Mouse (Mus musculus): ENCODE data around the gene Clcnkb.

Gene Clcnkb

DNA sequence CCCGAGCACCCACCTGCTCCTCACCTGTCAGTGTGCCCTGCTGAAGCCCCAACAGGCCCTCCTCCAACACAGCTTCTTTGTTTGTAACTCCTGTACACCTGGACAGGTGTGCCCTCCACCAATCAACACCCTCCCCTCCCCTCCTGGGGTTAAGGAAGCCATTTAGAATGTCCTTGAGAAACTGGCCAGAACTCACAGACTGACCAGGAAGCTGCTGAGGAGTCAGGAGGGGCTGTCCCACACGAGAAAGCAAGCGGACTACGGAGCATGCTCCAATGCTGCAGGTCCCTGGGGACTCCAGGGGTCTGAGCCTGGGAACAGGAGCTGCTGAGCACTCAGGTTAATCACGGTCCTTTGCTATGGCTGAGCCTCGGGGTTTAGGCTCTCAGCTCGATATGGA is at the start of gene Clcnkb:
Gene Clcnkb (minus strand): TSS at position 91 of the 400 bp plus-strand sequence.
- no peak for DNase-seq (ENCODE audit: low spot score in 2 of 2)

DNA sequence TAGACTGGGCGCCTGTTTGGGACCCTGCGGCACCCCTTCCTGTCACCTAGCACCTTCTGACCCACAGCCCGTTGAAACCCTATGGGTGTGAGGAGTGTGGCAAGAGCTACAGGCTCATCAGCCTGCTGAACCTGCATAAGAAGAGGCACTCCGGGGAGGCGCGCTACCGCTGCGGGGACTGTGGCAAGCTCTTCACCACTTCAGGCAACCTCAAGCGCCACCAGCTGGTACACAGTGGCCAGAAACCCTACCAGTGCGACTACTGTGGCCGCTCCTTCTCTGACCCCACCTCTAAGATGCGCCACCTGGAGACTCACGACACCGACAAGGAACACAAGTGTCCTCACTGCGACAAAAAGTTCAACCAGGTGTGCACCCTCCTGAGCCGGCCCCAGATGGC is 48.9 kb upstream of the Clcnkb start:
- no peak for DNase-seq (ENCODE audit: low spot score in 2 of 2)

DNA sequence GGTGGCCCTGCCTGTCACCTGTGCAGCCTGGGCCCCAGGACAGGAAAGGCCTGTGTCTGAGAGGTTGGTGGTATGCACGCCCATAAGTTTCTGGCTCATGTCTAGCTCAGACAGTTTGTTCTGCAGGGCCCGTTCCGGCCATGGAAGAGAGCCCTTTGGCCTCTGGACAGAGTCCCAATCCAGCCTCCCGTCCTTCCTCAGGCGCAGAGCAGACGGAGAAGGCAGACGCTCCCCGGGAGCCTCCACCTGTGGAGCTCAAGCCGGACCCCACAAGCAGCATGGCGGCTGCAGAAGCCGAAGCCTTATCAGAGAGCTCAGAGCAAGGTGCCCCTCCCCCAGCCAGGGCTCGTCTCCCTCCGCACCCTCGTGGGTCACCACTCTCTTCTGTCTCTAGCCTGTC is 47.7 kb upstream of the Clcnkb start:
- DNase-seq (ENCODE audit: low spot score in 2 of 2): no peak

DNA sequence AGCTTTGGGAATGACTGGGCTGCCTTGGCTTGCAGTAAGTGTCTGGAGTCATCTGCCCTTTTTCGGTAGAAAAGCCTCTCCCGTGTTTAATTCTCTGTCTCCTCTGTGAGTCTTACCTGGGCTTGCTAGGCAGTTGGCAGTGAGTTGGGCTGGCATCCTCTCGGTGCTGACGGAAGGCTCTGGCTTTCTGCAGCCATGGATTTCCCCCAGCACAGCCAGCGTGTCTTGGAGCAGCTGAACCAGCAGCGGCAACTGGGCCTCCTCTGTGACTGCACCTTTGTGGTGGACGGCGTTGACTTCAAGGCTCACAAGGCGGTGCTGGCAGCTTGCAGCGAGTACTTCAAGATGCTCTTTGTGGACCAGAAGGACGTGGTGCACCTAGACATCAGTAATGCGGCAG is 45.8 kb upstream of the Clcnkb start:
- no peak for DNase-seq (ENCODE audit: low spot score in 2 of 2)

DNA sequence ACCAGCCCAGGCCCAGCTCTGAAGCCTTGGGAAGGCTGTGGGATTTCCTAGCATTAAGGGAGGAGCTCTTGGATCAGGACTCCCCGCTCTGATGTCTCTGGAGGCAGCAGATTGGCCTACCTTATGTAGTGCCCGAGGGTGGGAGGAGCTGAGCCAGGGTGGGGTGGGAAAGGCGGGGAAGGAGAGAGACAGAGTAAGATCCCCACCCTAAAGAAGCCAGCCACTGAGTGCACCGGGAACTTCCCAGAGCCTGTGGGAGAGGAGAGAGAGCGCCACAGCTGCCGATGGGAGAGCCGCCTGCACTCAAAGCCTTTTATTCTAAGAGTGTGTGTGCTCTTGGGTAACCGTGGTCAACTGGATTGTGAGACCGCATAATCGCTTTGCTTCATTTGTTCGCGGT is 45.3 kb upstream of the Clcnkb start:
- no peak for DNase-seq (ENCODE audit: low spot score in 2 of 2)

DNA sequence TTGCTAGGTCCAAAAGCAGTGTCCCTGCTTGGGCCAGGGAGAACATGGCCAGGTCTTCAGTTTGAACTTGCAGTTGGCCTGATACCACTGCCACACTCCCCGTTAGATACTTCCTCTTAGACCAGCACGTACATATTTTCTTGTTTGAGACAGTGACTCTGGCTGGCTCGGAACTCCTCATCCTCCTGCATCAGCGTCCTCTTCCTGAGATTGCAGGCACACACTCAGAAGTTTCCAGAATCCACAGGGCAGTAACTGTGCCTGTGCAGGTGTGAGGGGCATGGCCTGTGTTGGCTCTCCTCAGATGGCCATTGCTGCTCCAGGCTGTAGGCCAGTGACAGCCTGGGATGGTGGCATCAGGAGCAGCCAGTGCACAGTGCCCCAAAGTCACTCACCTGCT is 44.7 kb upstream of the Clcnkb start:
- no peak for DNase-seq (ENCODE audit: low spot score in 2 of 2)

DNA sequence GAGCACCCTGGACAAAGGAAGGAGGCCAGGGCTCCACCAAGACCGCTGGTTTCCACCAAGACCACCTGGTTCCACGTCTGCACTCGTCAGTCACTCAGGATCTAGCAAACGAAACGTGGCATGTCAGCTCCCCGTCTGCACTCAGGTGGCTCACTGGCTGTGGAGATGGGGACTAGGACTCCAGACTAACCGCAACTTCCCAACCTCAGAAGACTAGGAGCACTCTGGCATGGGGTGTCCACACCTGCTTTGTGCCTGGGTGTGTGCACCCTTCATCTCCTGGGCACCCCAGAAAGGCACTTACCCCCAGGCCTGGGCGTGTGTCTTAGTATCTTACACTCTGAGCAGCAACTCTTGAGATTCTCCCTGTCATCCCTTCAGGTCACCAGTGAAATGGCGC is 44.0 kb upstream of the Clcnkb start:
- DNase-seq (ENCODE audit: low spot score in 2 of 2): no peak

DNA sequence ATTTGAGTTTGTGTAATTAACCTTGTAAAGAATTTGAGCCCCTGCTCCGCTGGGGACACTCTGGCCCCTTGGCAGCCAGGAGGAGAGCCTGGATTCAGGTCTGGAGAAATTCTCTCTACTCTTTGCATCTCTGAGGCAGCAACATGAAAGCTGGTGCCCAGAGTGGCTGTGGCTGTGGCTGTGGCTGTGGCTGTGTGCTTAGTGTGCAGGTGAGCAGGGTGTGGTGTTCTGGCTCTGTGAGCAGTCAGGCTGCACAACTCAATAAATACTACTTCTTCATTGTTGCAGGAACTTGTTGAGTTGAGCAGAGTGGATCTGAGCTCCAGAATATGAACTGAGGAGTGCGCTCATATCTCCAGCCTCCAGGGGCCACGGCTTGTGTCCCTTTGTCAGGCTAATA is 43.1 kb upstream of the Clcnkb start:
- DNase-seq (ENCODE audit: low spot score in 2 of 2): no peak

DNA sequence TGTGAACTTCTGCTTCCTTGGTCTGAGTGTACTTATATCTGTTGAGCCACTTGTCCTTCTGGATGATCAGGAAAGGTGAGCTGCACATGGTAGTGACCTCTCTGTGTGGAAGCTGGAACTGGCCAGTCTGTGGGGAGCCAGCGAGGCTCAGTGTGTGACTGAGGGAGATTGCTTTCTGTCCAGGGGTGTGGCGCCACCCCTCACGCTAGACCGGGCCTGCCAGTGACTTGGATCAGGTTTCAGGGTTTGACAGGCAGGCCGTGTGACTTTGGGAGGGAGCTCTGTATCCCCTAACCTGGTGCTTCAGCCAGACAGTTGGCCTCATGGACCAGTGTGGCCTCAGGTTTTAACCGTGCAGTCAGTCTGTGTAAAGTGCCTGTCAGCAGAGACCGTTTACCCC is 42.4 kb upstream of the Clcnkb start:
- peak; percentile 57 to 59 for DNase-seq (ENCODE audit: low spot score in 2 of 2)

DNA sequence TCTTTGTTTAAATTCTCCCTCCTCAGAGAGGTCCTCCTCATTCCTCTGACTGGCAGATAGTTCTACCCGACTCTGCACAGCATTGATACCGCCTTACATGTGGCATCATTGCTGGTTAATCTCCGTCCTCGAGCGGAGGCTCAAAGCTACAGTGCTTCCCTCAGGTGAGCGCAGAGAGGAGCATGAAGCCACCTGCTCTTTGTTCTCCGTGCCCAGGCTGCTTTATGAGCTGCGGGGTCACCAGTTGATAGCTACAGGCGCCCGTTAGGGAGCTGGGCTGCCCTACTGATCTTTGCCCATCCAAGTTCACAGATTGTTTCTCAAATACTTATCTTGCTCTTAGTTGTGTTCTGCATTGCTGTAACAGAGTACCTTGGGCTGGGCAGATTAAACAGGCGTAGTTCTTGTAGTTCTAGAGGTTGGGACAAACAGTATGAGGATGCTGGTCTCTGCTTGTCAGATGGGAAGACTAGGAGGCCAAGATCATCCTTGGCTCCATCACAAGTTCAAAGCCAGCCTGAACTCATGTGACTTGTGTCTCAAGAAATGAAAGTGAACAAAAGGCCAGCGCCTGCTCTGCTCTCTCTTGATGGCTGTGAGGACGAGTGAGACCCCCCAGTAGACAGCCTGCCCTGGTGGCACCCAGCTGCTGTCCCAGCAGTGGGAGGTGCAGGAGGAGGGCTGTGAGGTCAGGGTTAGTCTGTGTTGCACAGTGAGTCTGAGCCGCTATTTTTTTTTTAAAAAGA is 40.6 kb upstream of the Clcnkb start:
- DNase-seq (ENCODE audit: low spot score in 2 of 2): no peak

DNA sequence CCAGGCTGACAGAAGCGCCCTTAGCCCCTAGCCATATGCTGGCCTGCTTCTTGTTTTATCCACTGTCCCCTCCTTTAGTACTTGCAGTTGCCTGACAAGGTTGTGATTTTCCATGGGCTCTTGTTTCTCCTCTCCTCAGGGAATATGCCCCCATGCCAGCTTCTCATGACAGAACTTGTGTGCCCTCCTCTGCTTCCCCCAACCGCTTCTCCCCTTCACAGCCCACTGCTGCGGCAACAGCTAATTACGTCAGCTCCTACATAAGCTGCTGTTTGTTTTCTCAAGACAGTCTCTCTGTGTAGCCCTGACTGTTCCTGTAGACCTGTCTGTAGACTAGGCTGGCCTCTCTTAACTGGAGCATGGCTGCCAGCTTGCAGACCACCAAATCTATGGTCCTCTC is 39.7 kb upstream of the Clcnkb start:
- DNase-seq (ENCODE audit: low spot score in 2 of 2): no peak

DNA sequence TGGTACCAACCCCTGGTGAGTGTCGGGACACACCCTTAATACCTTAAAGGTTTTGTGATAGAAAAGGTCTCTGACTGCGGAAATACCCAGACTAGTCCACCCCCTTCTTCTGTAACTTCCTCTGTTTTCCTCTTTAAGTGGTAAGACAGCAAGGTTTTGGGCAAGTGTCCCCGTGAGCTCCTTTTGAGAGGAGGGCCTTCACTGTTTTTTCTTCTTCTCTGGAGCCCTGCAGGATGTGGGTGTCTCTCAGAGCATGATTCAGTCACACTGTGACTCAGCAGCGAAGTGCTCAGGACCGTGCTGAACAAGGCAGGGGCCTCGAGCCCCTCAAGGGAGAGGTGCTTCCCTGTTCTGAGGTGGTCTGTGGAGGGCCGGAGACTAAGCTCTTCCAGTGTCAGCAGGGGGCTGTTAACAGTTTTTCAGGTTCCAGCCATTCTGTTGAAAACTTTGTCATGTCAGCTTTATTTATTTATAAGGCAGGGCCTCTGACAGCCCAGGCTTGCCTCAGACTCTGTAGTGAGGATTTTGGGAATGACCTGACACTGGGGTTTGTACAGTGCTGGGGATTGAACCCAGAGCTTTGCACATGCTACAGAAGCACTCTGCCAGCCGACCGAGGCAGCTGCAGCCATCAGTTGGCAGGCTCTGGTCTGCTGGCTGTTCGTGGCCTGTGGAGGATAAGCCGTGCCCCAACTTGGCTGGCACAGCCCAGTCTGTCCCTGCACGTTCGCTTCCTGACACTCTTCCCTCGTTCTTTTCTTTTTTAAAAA is 39.0 kb upstream of the Clcnkb start:
- no peak for DNase-seq (ENCODE audit: low spot score in 2 of 2)

DNA sequence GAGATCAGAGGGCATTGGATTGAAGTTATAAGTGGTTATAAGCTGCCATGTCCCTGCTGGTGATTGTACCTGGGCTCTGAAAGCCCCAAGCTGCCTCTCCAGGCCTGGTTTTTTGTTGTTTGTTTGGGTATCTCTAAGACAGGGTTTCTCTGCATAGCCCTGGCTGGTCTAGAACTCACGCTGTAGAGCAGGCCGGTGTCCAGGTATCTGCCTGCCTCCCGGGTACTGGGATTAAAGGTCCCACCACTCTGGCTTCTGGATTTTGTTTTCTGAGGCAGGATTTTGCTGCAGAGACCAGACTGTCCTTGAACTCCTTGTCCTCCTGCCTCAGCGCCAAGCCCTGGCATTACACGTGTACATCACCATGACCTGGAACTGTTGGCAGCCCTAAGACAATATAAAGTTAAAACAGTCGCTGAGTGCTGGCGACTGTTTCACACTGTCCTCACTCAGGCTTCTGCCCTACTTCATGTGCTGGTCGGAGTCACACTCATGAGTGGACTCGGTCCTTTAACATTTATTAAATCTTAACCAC is 36.2 kb upstream of the Clcnkb start:
- DNase-seq (ENCODE audit: low spot score in 2 of 2): no peak

DNA sequence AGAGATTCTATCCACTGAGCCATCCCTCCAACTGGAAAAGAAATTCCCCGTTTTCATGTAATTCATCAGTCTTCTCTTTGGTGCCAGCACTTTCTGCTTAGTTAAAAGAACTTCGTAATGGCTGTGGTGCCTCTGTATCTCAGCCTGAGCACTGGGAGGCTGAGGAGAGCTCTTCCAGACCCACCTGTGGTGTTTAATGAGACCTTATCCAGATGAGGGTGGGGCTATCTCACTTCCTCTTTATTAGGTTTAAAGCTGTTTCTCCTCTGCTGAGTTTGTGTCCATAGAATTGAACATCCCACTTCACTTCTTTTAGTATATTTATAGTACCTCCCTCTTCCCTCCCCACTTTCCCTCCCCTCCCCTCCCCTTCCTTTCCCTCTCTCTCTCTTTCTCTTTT is 35.4 kb upstream of the Clcnkb start:
- no peak for DNase-seq (ENCODE audit: low spot score in 2 of 2)

DNA sequence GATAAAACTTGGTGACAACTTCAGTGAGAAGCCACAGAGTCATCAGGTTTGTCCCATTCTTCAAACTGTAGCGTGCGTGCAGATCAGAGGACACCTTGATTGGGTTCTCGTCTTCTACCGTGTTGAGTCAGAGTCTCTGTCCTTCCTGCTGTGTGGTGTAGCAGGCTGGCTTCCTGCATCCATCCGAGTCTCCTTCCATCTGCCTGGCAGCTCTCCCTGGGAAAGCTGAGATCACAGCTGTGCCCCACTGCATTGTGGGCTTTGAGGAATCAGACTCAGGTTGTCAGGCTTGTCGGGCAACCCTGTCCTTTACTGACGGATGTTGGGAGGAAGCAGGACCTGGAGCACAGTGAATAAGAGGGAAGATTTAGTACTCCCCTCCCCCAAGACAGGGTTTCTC is 30.4 kb upstream of the Clcnkb start:
- DNase-seq (ENCODE audit: low spot score in 2 of 2): no peak

DNA sequence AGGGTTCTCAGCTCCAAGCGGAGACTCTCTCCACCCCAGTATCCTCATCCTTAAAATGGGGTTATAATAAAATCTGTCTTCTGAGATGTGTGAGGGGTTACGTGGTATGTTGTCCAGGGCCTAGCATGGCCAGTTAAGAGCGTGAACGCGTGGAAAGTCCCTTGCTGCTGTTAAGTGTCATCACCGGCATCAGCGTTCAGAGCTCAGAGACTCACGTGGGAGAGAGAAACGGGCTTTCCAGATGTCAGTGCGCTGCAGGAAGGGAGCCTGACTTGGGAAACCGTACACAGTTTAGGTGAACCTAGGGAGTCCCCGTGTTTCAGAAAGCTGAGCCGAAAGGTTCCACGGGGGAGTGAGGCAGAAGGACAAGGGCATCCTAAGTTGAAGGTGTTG is 29.5 kb upstream of the Clcnkb start:
- DNase-seq (ENCODE audit: low spot score in 2 of 2): no peak

DNA sequence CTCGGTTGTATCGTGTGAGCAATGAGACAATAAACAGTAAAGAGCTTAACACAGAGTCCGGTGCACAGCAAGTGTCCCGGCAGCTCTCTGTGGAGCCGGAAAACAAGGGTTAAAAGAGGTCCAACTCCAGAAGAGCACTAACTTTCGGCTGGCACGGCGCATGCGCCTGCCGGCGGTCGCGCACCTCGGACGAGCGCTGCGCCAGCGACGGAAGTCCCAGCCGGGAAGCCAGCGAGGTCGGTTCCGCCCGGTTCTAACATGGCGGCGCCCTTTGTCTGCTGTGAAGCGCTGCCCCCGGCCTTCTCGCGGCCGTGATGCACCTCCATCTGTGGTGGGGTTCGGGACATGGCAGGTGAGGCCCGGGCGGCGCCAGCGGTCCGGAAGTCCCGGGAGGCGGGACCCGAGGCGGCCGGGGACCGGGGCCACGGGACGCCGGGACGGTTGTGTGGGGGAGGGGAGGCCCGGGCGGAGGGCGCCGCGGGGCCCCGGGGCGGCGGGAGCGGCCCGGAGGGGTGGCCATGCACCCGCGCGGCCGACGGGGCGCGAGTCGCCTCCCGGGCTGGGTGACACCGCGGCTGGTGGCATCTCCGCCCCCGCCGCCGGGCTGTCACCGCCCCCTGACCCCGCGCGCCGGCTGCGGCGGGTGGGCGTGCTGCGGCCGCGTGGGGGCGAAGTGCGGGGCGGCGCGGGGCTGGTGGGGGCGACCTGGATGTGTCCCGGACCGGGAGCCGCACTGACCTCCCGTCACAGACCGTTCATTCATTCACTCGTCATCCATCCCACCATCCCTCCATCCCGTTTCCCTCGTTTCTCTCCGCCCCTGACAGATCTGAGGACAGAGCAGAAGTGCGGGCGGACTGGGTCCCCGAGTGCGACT is 28.9 kb upstream of the Clcnkb start, which contains the start of gene Zbtb17:
Gene Zbtb17 (plus strand): TSS at position 204 of the 877 bp plus-strand sequence.
- peak; percentile 78 to 82 for DNase-seq (ENCODE audit: low spot score in 2 of 2)

DNA sequence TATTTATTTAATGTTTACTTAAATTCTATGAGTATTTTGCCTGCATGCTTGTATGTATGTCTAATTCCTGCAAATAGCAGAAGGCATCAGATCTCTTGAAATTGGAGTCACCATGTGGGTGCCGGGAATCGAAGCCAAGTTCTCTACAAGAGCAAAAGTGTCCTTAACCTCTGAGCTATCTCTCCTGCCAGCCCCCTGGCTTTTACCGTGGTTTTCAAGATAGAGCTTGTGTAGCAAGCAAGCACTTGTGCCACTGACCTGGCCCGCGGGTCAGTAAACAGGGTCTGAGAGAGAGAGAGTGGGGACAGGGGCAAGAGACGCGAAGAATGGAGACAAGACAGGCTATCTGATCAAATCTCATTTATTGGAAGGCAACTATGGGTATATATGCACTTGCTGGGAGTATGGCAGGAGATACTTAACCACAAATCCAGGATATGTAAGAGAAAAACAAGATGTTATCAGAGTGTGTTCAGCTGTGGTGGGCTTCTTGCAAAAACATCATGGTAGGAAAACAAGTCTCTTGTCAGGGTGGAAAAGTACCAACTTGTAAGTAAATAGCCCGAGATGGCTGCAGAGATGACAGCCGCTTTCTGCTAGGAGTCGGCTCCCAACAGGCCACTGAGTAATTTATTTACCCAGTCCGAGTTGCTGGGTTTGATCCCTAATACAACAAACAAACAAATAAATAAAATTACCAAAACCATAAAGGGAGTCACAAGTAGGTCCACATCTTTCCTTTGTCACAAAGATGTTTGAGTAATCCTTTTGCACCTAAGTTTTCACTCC is 28.0 kb upstream of the Clcnkb start:
- no peak for DNase-seq (ENCODE audit: low spot score in 2 of 2)

DNA sequence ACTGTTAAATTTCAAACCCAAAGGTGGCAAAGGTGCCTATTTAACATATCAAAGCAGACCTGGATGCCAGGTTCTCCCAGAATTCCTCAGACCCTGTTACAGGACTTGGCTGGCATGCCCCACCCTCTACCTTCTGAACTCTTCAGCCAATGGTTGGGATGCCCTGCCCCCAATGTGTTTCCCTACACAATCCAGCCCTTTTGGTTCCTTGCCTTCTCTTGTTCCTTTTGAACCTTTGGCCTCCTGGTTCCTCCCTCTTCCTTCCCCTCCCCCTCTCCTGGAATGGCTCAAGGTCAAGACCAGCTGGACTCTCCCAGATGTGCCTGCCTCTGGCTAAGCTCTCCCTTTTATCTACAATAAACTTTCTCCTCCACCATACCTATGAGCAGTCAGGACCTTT is 25.1 kb upstream of the Clcnkb start:
- no peak for DNase-seq (ENCODE audit: low spot score in 2 of 2)

DNA sequence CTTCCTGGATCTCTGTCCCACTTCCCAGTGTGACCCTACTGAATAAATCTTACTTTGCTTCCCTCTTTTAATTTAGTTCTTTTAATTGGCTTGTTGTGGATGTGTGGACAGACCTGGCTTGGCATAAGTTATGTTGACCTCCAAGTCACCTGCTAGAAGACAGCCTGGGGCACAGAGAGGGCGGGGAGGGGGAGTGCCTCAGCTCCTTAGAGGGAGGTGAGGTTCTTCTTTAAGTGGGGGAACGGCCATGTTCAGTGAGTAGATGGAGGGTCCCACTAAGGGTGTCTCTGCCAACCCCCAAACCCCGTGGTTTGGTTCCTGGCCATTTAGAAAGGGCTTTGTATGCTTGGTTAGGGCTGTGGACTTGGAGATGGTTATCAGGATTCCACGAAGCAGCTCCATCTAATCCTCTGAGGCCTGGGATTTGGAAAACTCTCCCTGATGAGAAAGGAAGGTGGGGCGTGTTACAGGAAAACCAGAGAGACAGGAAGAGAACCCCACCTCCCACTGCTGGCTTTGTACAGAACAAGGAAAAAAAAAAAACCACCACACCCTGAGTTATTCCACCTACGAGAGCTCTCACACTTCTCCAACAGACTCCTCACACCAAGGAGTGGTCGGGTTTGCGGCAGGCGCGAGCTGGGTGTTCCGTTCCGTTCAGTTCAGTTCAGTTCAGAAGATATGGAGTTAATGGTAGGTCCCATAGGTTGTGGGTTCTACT is 23.4 kb upstream of the Clcnkb start:
- peak in 1 of 2 experiments; percentile 71 for DNase-seq (ENCODE audit: low spot score in 2 of 2)

DNA sequence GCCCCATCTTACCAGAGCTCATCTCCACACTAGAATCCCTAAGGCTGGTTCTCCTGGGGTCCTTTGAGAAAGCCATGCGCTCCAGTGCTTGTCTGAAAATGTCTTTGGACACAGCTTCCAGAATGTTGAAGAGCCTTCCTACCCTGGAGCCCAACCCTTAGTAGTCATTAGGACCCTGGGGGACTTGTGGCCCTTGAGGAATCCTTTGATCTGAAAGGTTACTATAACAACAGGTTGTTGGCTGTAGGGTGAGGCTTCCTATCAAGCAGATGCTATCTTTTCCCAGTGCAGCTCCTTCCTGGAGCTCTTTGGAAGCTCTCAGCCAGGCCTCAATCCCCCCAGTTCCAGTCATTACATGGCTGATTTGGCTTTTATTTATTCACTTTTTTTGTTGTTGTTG is 20.2 kb upstream of the Clcnkb start, which contains the start of gene Srarp:
Gene Srarp (minus strand): TSS at position 132 of the 400 bp plus-strand sequence.
- peak in 1 of 2 experiments; percentile 52 for DNase-seq (ENCODE audit: low spot score in 2 of 2)
